Mouse (Mus musculus) embryo, embryonic 11.5 days (tissue): ENCODE results near the gene Nudt14.

Source experiments
- DNase-seq: peaks from one replicate; pipeline ENCODE4 v3.0.0-alpha.2; 2012; ENCODE audit warnings: low read depth, low spot score

Gene Nudt14

DNA sequence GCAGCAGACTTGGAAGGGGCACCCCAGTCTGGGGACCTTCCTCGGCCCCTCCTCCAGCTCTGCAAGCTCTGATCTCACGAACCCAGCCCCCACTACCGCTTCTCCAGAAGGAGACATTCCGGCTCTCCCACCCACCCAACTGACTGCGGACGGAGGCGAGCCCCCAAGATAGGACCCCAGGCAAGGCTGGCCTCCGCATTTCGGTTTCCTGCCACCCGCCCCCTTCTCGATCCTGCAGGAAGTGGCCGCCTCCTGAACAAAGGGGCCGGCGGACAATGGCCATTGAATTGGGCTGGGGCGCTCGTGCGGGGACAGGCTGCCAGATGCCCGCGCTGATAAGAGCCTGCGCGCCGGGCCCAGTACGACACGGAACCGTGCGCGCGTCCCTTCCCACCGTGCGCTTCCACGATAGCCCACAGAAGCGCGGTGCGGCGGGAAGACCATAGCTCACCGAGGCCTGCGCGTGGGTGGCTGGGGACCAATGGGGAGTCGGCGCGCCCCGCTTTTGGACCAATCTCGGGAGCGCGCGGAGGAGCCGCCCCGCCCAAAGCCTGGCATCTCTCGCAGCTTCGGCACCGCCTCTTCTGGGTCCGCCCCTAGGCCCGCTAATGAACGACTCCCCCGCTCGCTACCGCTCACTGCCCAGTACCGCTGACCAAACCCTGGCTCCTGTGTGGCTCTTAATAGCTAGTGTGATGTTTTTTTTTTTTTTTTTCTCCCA, 8.3 kb upstream of the Nudt14 start:
- peak; percentile 84 for DNase-seq

DNA sequence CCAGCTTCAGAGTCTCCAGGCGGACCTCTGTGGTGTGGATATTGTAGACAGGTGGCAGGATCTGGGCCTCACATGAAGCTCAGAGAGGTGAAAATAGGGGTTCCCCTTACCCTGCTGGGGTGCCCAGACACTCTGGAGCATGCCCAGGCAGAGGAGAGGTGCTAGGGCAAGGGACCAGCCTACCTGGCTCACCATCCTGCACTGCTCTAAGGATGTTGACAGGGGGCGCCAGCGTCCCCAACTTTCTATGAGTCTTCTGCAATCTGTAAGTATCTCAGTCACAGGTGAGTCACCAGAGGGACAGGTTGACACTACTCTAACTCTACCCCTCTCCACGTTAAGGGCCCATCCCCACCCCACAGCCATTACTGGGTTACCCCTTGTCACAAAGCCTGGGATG, 5.4 kb upstream of the Nudt14 start:
- no peak for DNase-seq

DNA sequence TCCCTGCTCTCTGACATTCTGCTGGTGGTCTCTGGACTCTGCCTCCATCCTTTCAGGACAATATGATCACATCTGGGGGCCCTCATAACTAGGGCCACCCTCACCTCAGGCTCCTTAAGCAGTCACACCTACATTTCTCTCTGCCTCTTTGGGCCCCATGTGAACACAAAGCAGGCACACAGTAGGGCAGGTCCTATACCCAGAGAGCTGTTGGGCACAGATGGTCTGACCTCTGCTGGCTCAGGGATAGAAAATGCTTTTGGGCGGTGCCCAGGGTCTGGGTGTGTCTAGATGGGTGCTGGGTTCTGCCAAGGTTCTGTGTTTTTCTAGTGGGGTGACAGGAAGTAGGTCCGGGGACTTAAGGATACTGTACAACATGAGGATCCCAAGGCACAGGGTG, 1.7 kb upstream of the Nudt14 start:
- no peak for DNase-seq

DNA sequence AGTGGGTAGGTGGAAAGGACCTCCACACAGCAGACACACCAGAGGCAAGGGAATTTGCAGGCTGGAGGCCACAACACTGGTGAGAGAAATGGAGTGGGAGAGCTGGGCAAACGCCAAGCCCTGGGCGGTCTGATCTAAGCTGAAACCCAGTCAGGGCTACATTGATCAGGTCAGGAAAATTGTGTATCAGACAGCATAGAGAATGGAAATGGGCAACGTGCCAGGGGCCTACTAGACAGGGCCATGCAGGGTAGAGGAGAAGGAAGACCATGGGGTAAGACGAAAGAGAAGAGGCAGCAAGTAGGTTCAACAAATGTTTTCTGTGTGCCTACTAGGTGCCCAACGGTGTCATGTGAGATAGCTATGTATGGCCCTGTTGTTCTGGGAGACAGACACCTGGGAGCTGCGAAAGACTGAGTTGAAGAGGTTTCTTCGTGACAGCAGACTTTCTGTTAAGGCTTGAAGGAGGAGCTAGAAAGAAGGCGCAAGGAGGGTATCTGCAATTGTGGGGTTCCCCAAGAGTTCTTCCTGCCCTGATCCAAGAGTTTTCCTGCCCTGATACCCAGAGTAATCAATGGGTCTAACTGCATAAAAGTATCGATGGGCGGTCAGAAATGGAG, 658 bp downstream of the Nudt14 start:
- no peak for DNase-seq

DNA sequence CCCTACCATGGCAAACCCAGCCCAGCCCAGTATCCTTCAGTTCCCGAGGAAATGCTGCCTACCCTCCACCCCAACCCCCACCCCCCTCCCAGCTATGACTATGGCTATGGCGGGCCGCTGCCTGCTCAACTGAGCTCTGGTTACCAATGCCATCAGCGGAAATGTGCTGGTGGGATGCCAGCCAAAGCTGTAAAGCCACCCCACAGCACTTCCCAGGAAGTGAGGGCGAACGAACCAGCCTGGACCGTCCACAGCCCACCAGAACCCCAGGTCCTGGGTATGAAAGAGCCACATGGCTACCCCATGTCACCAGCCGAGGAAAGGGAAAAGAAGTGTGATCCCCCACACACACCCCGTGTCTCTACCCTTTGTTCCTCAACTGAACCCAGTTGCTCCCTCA, 1.2 kb downstream of the Nudt14 start:
- DNase-seq, result no peak

DNA sequence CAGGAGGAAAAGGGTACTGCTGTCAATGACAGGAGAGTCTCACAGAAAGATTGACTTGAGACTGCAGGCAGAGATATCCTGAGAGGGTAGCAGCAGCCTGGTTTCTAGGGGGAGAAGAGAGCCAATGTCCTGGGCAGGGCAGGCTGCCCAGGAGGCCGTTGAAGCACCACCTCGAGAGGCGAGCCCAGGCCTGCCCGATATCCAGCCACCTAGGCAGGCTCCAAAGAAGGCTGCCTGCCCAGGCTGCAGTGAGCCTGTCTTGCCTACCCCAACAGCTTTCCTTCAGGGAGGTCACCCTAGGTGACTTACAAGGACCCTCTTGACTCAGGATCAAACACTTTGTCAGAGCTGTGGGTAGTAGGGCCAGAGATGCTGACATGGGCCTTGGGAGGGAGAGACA, 1.7 kb downstream of the Nudt14 start:
- no peak for DNase-seq

DNA sequence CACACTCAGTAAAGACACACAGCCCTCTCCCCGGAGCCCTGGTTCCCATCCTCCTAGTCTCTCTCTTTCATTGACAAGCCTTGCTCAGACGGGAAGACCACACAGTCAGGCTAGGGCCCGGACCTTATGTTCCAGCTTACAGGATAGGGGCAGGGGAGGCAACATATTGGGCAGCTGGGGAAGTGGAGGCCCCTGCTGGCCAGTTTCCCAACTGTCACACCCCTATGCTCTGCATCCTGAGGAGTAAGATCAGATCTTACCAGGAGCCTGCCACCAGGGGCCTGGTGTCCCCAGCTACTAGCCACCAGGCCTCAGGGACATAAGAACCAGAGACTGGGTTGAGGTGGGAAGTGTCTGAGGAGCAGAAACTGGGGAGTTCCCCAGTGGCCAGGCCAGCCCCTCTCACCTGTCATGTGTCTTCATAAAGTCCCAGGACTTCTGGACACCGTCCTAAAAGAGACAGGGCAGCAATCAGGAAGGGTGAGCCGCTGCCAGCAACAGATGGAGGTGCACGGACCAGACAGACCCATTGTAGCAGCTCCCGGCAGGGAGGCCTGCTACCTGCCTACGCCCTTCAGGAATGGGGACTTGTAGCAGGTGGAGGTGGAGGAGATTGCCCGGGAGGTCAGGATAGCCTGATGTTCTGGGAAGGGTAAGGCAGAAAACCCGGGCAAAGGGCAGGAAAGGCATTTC, 2.9 kb downstream of the Nudt14 start:
- no peak for DNase-seq

DNA sequence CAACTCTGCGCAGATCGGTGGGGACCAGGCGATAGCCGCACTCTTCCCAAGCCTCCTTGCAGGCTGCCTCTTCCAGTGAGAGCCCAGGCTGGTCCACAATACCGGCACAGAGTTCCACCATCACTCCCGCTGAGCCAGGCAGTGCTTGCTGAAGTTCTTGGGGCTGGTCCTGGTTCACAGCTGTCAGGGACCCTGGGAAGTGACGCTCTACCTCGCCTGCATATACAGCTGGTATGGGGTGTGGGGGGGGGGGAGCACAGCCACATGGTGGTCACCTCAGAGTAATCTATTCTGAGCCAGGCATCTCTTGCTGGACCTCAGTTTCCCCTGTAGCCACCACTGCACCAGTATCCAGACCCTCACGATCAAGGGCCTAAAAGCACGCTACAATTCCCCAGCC, 3.6 kb downstream of the Nudt14 start:
- no peak for DNase-seq

DNA sequence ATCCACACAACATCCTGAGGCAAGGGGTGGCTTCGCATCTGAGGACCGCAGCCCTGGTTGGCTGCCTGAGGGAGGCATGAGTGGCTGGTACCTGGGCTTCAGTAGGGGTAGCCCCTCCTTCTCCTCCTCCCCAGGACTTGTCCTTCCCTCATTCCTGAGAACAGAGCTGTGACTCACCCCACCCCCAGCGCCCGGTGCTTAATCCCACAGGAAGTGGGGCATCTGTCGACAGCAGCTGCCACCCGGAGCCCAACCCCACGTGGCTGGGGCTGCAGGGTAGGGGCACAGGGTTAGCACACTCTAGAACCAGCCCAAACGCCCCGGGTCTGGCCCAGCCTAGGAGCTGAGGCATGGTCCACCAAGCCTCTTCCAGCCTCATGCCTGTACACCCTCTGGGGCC, 4.0 kb downstream of the Nudt14 start:
- DNase-seq, result no peak

DNA sequence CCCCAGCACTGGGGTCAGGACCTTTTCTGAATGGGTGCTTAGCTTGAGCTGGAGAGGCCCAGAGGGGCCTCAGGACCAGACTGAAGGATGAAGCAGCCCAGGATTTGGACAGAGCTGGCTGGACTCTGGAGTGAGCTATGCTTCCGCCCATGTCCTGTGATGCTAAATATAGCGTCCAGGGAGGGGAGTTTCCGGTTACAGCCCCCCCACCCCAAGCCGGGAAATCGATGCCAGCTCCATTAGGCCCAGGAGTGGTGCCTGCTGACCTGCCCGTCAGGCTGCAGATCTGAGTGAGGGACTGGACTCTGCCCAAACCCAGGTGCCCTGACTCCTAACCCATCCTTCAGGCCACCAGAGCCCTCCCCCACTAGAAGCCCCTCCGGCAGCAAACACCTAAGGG, 9.3 kb downstream of the Nudt14 start:
- DNase-seq, result no peak

DNA sequence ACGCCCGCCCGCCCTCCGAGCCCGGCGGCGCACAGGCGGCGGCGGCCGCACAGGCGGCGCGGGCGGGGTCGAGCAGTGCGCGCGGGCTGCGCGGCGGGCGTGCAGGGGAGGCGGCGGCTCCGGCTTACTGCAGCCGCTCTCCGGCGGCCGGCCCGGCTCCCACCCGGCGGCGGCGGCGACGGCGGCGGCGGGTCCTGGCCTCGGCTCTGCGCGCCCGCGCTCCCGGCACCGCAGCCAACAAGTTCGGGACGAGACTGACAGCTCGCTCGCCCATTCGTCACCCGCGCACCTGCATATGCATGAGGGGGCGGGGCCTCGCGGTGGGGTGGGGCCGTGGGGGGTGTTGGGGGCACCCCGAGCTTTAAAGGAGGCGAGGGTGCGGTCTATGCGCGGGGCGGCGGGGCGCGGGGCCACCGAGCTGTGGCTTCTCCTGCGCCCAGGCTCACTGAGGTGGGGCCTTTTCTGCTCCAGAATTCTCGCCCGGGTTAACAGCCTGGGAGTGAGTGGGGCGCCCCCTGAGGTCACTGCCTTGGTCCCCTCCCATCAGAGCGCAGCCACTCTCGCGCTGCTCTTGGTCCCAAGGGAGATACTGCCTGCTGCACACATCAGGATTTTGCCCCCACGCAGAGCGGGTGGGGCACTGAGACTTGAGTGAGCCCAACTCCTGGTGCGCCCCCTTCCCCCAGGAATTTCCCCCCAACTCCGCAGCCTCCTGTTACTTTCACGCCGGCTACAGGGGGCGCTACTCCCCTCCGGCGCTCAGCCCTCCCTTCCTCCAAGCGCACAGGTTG, 12.2 kb downstream of the Nudt14 start, which contains the start of gene Jag2:
Jag2 (minus strand) TSS at position 215 of the 791 bp plus-strand sequence.
- DNase-seq, result no peak

DNA sequence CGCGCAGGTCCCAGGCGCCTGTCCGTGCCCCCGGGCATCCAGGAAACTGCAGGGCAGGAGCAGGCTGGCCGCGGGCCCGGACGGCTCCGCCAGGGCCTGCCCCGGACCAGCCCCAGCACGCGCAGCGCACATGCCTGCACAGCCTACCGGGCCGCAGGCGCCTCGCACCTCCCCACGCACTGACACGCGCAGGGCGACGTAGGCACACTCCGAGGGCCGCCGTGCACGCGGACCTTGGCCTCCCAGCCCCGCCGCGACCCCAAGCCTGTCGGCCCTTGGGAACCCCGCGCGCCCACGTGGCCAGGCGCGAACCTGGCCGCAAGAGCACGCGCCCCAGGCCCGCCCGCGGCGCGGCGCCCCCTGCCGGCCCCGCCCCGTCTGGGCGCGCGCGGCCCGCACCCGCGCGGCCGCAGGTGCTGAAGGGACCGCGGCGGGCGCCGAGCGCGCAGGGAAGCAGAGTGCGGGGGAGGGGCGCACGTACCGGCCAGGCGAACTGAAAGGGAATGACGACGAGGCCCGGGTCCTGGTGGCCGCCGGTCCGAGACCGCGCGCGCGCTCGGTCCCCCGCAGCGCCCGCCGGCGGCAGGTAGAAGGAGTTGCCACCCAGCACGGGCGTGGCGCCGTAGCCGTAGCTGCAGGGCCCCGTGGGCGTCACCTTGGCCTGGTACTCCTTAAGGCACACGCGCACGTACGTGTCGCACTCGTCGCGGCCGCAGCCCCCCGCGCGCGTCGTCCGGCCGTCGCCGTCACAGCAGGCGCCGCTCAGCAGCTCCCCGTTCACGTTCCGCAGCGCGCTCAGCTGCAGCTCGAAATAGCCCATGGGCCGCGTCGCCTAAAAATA, 13.3 kb downstream of the Nudt14 start:
- DNase-seq, result no peak

DNA sequence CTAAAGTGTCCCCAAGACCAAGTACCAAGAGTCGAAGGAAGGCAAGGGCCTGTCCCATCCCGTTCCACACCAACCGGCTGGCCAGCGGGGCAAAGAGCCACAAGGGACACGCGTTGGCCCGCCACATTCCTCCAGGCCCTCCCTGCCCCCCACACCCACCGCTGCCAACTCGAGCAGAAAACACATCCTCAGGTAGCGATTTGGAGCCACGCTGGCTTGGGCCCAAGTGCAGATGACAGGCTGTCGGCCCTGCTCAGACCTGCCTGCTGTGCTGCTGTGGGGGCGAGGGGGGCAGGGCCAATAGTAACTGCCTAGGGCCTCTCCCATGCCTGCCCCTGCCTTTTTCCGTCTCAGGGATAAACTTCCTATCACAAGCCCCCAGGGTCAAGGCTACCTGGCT, 14.7 kb downstream of the Nudt14 start:
- DNase-seq, result no peak

DNA sequence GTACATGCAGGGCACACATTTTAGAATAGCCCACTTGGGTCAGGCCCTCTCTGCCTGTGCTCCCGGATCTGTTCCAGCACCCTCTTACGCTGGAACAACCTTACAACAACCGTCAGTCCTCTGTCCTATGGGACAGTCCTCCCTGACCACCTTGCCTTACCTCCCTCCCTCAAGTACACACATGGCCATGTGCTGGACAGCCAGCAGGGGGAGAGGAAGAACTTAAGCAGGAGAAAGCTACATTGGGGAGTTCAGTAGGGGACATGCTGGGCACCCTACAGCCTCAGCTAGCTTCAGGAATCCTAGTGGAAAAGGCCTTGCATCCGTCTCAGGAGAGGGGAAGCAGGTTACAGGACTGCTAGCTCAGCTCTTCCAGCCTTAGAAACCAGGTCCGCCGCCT, 16.0 kb downstream of the Nudt14 start:
- DNase-seq, result no peak

DNA sequence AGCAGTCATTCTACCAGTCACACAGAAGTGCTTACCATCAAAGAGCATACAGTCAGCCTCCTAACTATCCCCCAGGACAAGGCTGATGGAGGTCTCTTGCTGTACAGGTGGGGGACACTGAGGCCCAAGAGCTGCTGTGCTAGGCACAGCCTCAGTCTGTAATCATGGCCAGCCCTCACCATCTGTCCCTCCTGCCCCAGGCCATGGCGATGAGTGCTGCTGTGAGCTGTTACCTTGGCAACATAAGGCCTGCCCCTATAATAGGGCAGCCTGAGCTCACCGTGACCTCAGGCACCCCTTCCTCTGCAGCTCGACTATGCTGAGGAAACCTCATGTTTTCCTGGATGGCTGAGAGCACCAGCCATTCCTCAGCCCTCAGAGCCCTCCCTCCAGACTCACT, 19.4 kb downstream of the Nudt14 start:
- DNase-seq, result no peak

DNA sequence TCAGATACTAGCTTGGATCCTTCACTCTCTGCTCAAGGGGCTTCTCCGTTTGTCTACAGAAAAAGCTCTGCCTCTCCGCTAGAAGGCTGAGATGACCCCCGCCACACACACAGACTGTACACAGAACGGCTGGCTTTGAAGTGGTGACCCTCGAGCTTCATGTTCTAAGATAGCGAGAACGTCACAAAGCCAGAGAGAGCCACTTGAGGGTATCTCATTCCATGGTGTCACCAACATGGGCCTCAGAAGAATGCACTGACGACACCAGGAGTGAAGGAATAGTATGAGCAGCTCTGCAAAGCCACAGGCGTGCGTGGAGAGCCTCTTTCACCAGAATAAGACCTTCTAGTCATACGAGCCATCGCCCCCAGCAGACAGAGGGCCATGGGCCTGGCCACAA, 20.4 kb downstream of the Nudt14 start:
- no peak for DNase-seq

DNA sequence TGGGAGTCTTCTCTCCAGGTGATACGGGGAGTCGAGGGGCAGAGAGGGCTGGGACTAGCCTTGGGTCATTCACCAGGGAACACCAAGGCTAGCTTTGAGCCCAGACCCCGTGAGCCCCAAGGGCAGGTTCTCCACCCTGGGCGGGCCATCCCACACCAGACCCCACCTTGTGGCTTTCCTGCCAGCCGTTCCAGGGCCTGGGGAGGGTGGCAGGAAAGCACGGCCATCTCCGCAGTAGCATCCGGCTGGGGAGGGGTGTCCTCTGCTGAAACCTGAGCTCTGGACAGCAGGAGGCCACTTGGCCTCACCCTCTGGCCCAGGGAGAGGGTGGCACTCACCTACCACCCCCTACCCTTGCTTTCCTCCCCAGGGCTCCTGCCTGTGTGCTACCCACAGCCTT, 24.0 kb downstream of the Nudt14 start:
- no peak for DNase-seq

DNA sequence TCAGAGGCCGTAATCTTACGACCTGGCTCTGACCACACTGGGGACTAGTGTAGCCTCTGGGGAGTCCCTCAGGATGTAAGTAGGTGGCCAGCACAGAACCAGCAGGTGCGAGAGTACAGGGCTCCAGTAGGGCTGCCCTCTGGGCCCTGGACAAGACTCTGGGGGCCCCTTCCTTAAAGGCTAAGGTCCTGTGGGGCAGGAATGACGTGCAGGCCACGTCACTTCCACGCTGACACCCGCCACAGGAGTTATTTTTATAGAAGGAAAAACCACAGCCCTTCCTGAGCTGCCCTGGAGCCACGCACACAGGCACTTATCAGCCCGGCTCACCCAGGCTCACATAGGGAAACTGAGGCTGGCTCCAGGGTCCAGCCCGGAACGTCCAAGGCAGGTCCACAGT, 24.4 kb downstream of the Nudt14 start:
- no peak for DNase-seq

DNA sequence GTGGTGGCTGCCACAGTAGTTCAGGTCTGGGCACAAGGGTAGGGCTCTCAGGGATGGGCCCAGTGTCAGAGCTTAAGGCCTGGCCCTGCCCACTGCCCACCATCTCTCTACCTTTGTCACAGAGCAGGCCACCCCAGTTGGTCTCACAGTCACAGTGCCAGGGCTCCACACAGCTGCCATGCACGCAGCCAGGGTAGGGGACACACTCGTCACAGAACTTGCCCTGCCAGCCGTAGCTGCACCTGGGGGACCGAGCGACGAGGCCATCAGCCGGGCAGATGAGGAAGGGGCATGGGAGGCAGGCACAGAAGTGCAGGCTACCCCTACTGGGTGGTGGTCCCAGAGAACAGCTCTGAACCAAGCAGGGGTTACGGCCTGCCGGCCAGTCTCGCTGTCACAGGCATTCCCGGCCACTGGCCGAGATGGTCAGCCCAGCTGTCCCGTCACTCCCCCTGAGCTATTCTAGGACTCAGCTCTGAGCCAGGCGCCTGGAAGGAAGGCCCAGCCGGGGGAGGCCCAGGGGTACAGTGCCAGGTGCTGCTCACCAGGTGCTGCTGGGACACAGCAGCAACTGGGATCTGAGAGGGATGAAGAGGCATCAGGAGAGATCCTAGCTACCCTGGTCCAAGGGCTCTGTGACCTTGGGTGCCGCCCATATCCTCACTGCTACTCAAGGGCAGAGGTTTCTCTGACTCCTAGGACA, 25.1 kb downstream of the Nudt14 start:
- DNase-seq, result no peak

DNA sequence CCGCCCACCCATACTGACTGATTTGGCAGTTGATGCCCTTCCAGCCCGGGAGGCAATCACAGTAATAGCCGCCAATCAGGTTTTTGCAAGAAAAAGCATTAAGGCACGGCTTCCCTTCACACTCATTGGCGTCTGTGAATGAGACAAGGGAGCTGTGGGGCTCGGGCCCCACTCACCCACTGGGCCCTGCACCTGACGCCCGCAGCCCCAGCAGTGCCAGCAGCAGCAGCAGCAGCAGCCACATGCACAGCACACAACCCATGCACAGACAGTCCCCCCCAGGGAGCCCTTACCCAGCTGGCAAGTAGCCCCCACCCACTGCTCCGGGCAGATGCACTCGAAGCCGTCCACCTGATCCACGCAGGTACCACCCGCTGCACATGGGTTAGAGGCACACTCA, 26.3 kb downstream of the Nudt14 start:
- DNase-seq, result no peak

DNA sequence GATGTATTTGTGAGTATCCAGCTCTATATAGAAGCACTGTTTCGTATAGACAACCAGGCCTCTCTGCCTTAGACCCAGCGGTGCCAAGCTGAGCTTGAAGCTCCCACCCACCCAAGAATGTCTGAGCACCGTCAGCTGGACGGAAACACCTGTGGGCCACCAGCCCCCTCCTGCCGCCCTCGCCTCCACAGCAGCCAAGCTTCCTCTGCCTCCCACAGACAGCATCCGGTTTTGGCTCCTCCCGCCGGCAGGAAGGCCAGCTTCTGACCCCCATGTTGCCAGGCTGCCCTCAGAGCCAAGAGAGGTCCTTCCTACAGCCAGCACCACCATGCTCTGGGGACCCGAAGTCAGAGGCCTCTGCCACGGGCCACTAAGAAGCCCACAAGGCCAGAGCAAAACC, 27.4 kb downstream of the Nudt14 start:
- DNase-seq, result no peak
